Mouse (Mus musculus) midbrain, embryonic 16.5 days (tissue): ENCODE data around the gene Mapk1ip1l. TPM values are rescaled to one million over a fixed set of nuclear protein-coding genes. Genes with fewer than 3 reads are reported as not detected.

Experiments
- ATAC-seq: fragments of 200-750 bp; cut with Nextera tagmentation; 2 replicates; pipeline ENCODE4 v1.8.0; 2017; ENCODE audit warnings: moderate TSS enrichment
- H3K27ac ChIP-seq: fragments of 300-500 bp; sonication (generic); 2 replicates; pipeline ENCODE4 v1.5.1; 2014; ENCODE audit warnings: mild to moderate bottlenecking, low read length, mixed read lengths
- H3K27me3 ChIP-seq: fragments of 300-500 bp; sonication (generic); 2 replicates; pipeline ENCODE4 v1.6.1; 2014; ENCODE audit warnings: low read depth, low read length, mixed read lengths; ENCODE audit not compliant: control insufficient read depth, insufficient read depth
- H3K36me3 ChIP-seq: fragments of 300-500 bp; sonication (generic); 2 replicates; pipeline ENCODE4 v1.6.1; 2014; ENCODE audit warnings: mild to moderate bottlenecking, low read length, moderate library complexity, mixed read lengths; ENCODE audit not compliant: control insufficient read depth, insufficient read depth
- H3K4me1 ChIP-seq: fragments of 300-500 bp; sonication (generic); 2 replicates; pipeline ENCODE4 v1.6.1; 2014; ENCODE audit warnings: mild to moderate bottlenecking, low read length, mixed read lengths; ENCODE audit not compliant: control insufficient read depth, insufficient read depth
- H3K4me2 ChIP-seq: fragments of 300-500 bp; sonication (generic); 2 replicates; pipeline ENCODE4 v1.6.1; 2014; ENCODE audit warnings: mild to moderate bottlenecking, low read length, mixed read lengths
- H3K4me3 ChIP-seq: fragments of 300-500 bp; sonication (generic); 2 replicates; pipeline ENCODE4 v1.5.1; 2014; ENCODE audit warnings: low read depth, mild to moderate bottlenecking, low read length, moderate library complexity, mixed read lengths
- H3K9ac ChIP-seq: fragments of 300-500 bp; sonication (generic); 2 replicates; pipeline ENCODE4 v1.6.1; 2014; ENCODE audit warnings: low read depth, low read length, mixed read lengths
- H3K9me3 ChIP-seq: fragments of 300-500 bp; sonication (generic); replicated peaks from 2 replicates; pipeline ENCODE4 v1.6.1; 2014; ENCODE audit warnings: mild to moderate bottlenecking, low read length, mixed read lengths; ENCODE audit not compliant: control insufficient read depth, poor library complexity, severe bottlenecking
- WGBS: fragments of 180-500 bp; shearing (Covaris S2); extraction: QIAGEN DNeasy Blood & Tissue Kit; methylation state at CpG from one replicate; pipeline ENCODE4 v1.1.7; 2014; 5-methylcytosine and 5-hydroxymethylcytosine counted together
- polyA plus RNA-seq: library from polyadenylated mRNA; unstranded; fragments of >200 nt; fragmentation: Nextera tagmentation; extraction: Ambion mirVana; gene quantifications from 2 replicates; pipeline ENCODE4 v1.2.1, GENCODE M21; 2015

Mapk1ip1l gene
- polyA plus RNA-seq, 1 experiment from 2014 or later, result 47.3 TPM

GRCm38 (mm10) chr14:47340231-47340925, 42.3 kb downstream of the Mapk1ip1l start:
- Histone ChIP-seq H3K4me1 (no peaks in the 10 kb centered on the region), H3K9me3 (no peaks in the 10 kb centered on the region), H3K36me3 (no peaks in the 10 kb centered on the region), H3K27ac (no peak overlapping the region), H3K27me3 (no peaks in the 10 kb centered on the region), H3K4me2 (no peak overlapping the region), H3K9ac (no peak overlapping the region), H3K4me3 (no peak overlapping the region)
- no peak for ATAC-seq
- 87% methylated on average over 10 of the region's 10 CpGs for WGBS

- no peak overlapping the region for H3K4me2 ChIP-seq
- H3K9me3 ChIP-seq, result no peaks in the 10 kb centered on the region
- H3K4me3 ChIP-seq, result no peak overlapping the region
- H3K9ac ChIP-seq, result no peak overlapping the region
- H3K27ac ChIP-seq, result no peak overlapping the region
- WGBS, result 58% methylated on average over 4 of the region's 4 CpGs
- no peaks in the 10 kb centered on the region for H3K4me1 ChIP-seq
- no peaks in the 10 kb centered on the region for H3K36me3 ChIP-seq
- H3K27me3 ChIP-seq, result no peaks in the 10 kb centered on the region
- peak; percentile 60; the same call in 1 of the 2 replicates for ATAC-seq
Observed at GRCm38 (mm10) chr14:47341811-47342291, 43.8 kb downstream of the Mapk1ip1l start.

GRCm38 (mm10) chr14:47346715-47347114, 48.6 kb downstream of the Mapk1ip1l start:
- Histone ChIP-seq H3K36me3 (no peaks in the 10 kb centered on the region), H3K27me3 (no peaks in the 10 kb centered on the region), H3K27ac (no peak overlapping the region), H3K4me1 (no peaks in the 10 kb centered on the region), H3K4me3 (no peak overlapping the region), H3K4me2 (no peak overlapping the region), H3K9me3 (no peaks in the 10 kb centered on the region), H3K9ac (no peak overlapping the region)
- 88% methylated on average over 1 of the region's 1 CpGs for WGBS
- ATAC-seq, result no peak

GRCm38 (mm10) chr14:47350974-47351373, 52.9 kb downstream of the Mapk1ip1l start:
- no peak overlapping the region for H3K4me2 ChIP-seq
- H3K9ac ChIP-seq, result no peak overlapping the region
- no peaks in the 10 kb centered on the region for H3K36me3 ChIP-seq
- no peaks in the 10 kb centered on the region for H3K9me3 ChIP-seq
- no peak for ATAC-seq
- H3K27ac ChIP-seq, result no peak overlapping the region
- H3K4me1 ChIP-seq, result no peaks in the 10 kb centered on the region
- no peak overlapping the region for H3K4me3 ChIP-seq
- H3K27me3 ChIP-seq, result no peaks in the 10 kb centered on the region
- 90% methylated on average over 2 of the region's 2 CpGs for WGBS

GRCm38 (mm10) chr14:47352272-47352671, 54.2 kb downstream of the Mapk1ip1l start:
- Histone ChIP-seq H3K9ac (no peak overlapping the region), H3K27me3 (no peaks in the 10 kb centered on the region), H3K9me3 (no peaks in the 10 kb centered on the region), H3K27ac (no peak overlapping the region), H3K4me1 (no peaks in the 10 kb centered on the region), H3K4me3 (no peak overlapping the region), H3K36me3 (no peaks in the 10 kb centered on the region), H3K4me2 (no peak overlapping the region)
- WGBS, result 95% methylated on average over 10 of the region's 10 CpGs
- ATAC-seq, result no peak

- WGBS, result 83% methylated on average over 4 of the region's 4 CpGs
- Histone ChIP-seq H3K4me2 (no peak overlapping the region), H3K27ac (no peak overlapping the region), H3K27me3 (no peaks in the 10 kb centered on the region), H3K4me3 (no peak overlapping the region), H3K9me3 (no peaks in the 10 kb centered on the region), H3K9ac (no peak overlapping the region), H3K4me1 (no peaks in the 10 kb centered on the region), H3K36me3 (no peaks in the 10 kb centered on the region)
- no peak for ATAC-seq
Observed at GRCm38 (mm10) chr14:47353240-47353639, 55.2 kb downstream of the Mapk1ip1l start.

- H3K9ac ChIP-seq, result no peak overlapping the region
- H3K27ac ChIP-seq, result no peak overlapping the region
- no peaks in the 10 kb centered on the region for H3K27me3 ChIP-seq
- WGBS, result 64% methylated on average over 8 of the region's 8 CpGs
- ATAC-seq, result no peak
- no peaks in the 10 kb centered on the region for H3K4me1 ChIP-seq
- no peaks in the 10 kb centered on the region for H3K36me3 ChIP-seq
- no peak overlapping the region for H3K4me2 ChIP-seq
- no peaks in the 10 kb centered on the region for H3K9me3 ChIP-seq
- no peak overlapping the region for H3K4me3 ChIP-seq
Observed at GRCm38 (mm10) chr14:47354111-47354577, 56.1 kb downstream of the Mapk1ip1l start.

- no peak for ATAC-seq
- no peaks in the 10 kb centered on the region for H3K36me3 ChIP-seq
- H3K4me3 ChIP-seq, result no peak overlapping the region
- no peak overlapping the region for H3K9ac ChIP-seq
- H3K27me3 ChIP-seq, result no peaks in the 10 kb centered on the region
- no peak overlapping the region for H3K4me2 ChIP-seq
- no peaks in the 10 kb centered on the region for H3K4me1 ChIP-seq
- H3K9me3 ChIP-seq, result no peaks in the 10 kb centered on the region
- WGBS, result 76% methylated on average over 5 of the region's 5 CpGs
- no peak overlapping the region for H3K27ac ChIP-seq
Observed at GRCm38 (mm10) chr14:47354948-47355347, 56.9 kb downstream of the Mapk1ip1l start.

- Histone ChIP-seq H3K27ac (no peak overlapping the region), H3K9ac (no peak overlapping the region), H3K36me3 (no peaks in the 10 kb centered on the region), H3K4me1 (no peaks in the 10 kb centered on the region), H3K4me2 (no peak overlapping the region), H3K27me3 (no peaks in the 10 kb centered on the region), H3K9me3 (no peaks in the 10 kb centered on the region), H3K4me3 (no peak overlapping the region)
- 86% methylated on average over 3 of the region's 3 CpGs for WGBS
- no peak for ATAC-seq
Observed at GRCm38 (mm10) chr14:47356622-47357021, 58.6 kb downstream of the Mapk1ip1l start.
